Mouse (Mus musculus): ENCODE measurements around the gene Hist1h4m.
"Not testable (repeated sequence)": the region's sequence is repeated elsewhere in the genome, so short reads cannot be mapped to it uniquely, and the experiment has no call there.

The Hist1h4m gene

DNA sequence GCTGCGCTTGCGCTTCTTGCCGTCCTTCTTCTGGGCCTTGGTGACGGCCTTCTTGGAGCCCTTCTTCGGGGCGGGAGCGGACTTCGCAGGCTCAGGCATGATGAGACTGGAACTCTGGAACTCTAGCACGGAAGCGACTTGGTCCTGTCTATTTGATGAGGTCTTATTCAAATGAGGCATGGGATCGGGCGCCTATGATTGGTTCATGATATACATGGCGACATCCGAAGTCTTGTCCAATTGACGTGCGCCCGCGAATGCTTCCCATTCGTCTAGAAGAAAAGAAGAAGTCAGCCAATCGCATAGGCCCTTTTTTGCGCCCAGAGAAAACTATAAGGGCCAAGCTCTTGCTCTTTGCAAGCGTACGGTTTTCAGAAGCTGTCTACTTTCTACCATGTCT lies 1.5 kb upstream of the Hist1h4m start, which contains the start of the genes Hist1h2bq and Hist1h2ao:
Hist1h2bq (minus strand) TSS at position 125 of the 400 bp plus-strand sequence.
Hist1h2ao (plus strand) TSS at position 393 of the 400 bp plus-strand sequence.
- DNase-seq (ENCODE audit: extremely low spot score): not testable (repeated sequence)

DNA sequence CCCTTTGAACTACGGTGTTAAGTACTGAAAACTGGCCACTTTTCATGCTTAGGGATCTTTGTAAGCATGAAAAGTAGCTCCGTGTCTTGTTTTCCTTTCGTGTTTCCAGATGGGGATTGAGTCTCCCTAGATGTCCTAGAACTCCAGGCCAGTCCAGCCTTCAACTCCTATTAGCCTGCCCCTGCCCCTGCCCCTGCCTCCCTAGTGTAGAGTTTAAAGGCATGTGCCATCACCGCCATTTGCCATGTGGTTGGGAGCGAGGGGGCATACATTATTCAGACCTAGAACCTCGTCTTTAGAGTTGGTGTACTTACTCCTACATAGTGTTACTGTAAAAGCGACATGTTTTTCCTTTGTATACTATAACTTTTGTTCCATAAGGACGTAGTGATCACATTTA lies 472 bp upstream of the Hist1h4m start:
- DNase-seq (ENCODE audit: extremely low spot score): not testable (repeated sequence)

DNA sequence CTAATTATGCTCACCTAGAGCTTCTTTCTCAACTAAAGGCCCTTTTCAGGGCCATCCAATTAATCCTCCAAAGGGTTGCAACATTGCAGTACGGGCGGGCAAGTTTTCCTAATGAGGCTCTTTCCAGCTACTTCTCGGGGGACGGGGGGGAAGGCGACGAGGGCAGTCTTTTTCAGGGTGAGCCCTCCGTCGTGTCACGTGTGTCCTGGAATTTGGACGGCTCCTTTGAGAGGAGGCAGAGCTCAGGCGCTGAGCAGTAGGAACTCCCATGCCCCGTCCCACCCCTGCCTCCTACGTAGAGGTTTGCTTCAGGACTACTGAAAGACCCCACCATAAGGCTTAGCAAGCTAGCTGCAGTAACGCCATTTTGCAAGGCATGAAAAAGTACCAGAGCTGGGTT lies 546 bp downstream of the Hist1h4m start:
- DNase-seq (ENCODE audit: extremely low spot score): not testable (repeated sequence)

GRCm38 (mm10) chr13:21820082-21820890 lies 8.7 kb downstream of the Hist1h4m start:
- DNase-seq (ENCODE audit: extremely low spot score): not testable (repeated sequence)

DNA sequence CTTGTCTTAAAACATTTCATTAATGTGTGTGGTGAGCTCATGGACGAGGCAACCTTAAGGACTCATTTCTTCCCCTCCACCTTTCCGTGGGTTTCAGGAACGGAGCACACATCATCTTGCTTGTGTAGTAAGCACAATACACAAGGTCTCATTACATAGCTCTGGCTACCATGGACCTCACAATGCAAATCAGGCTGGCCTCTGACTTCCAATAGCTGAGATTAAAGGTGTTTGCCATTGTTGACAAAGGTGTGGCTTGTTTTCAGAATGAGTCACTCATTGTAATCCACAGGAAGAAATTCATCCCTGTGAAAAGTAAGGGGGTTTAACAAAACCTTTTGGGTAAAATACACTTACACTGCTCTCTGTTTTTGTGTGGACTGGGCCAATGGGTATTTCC lies 17.0 kb downstream of the Hist1h4m start:
- DNase-seq (ENCODE audit: extremely low spot score): no peak

- peak; percentile 22 for DNase-seq (ENCODE audit: extremely low spot score)
Measured at GRCm38 (mm10) chr13:21830344-21830743, 18.8 kb downstream of the Hist1h4m start.

- DNase-seq (ENCODE audit: extremely low spot score): not testable (repeated sequence)
Measured at GRCm38 (mm10) chr13:21831418-21832394, 20.2 kb downstream of the Hist1h4m start, which contains the start of gene Hist1h4n. Hist1h4n (minus strand) TSS chr13:21832196.

DNA sequence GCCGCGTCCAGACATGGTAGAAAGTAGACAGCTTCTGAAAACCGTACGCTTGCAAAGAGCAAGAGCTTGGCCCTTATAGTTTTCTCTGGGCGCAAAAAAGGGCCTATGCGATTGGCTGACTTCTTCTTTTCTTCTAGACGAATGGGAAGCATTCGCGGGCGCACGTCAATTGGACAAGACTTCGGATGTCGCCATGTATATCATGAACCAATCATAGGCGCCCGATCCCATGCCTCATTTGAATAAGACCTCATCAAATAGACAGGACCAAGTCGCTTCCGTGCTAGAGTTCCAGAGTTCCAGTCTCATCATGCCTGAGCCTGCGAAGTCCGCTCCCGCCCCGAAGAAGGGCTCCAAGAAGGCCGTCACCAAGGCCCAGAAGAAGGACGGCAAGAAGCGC lies 21.9 kb downstream of the Hist1h4m start, which contains the start of the genes Hist1h2ap and Hist1h2br:
Hist1h2ap (minus strand) TSS at position 47 of the 400 bp plus-strand sequence.
Hist1h2br (plus strand) TSS at position 283 of the 400 bp plus-strand sequence.
- not testable (repeated sequence) for DNase-seq (ENCODE audit: extremely low spot score)

DNA sequence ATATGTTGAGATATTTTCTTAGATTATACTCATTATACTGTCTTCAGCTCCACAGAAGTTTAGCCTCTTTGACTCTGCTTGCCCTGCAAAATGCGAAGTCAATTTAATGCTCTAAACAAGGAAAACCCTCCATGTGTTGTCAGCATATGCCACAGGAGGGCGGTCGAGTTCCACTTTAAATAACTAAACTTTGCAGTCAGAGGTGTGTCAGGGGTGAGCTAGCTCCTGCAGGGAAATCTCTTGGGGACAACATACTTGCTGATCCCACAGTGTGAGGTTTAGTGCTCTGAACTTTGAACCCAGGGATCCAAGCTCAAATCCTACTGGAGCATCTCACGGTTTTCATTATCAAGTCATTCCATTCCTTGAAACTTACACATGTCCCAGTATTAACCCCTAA lies 29.0 kb downstream of the Hist1h4m start:
- DNase-seq (ENCODE audit: extremely low spot score): not testable (repeated sequence)

DNA sequence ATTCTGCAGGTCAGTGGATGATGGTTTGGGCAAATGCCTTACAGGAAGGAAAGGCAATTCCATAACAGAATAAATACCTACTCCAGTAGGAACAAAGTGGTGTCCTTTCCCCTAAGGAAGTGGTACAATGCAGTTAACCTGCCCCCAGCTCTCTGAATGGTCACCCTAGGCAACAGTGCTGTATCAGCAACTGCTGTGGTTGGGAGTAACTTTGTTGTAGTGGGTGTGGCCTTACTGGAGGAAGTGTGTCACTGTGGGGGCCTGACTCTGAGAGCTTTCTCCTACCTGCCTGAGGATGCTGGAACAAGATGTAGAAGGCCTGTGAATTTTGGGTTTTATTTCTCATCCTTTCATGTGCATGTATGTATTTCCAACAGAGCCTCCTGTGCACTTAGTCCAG lies 34.8 kb downstream of the Hist1h4m start:
- DNase-seq (ENCODE audit: extremely low spot score): not testable (repeated sequence)

DNA sequence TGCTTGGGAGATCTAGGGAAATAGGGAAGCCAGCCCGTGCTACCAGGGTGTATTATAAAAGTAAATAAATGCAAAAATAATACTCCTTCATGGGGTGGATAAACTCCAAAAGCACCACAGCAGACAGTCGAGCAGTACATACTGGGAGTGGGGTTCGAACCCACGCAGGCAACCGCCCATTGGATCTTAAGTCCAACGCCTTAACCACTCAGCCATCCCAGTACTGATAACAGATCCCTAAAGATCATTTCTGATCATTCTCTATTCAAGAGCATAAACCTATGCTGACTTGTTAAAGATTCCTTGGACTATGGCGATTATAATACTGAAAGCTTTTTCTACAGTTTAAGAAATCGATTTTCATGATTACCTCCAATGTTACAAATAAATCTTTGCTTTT lies 36.3 kb downstream of the Hist1h4m start:
- peak; percentile 80 for DNase-seq (ENCODE audit: extremely low spot score)

GRCm38 (mm10) chr13:21850696-21851095 lies 39.1 kb downstream of the Hist1h4m start:
- not testable (repeated sequence) for DNase-seq (ENCODE audit: extremely low spot score)

DNA sequence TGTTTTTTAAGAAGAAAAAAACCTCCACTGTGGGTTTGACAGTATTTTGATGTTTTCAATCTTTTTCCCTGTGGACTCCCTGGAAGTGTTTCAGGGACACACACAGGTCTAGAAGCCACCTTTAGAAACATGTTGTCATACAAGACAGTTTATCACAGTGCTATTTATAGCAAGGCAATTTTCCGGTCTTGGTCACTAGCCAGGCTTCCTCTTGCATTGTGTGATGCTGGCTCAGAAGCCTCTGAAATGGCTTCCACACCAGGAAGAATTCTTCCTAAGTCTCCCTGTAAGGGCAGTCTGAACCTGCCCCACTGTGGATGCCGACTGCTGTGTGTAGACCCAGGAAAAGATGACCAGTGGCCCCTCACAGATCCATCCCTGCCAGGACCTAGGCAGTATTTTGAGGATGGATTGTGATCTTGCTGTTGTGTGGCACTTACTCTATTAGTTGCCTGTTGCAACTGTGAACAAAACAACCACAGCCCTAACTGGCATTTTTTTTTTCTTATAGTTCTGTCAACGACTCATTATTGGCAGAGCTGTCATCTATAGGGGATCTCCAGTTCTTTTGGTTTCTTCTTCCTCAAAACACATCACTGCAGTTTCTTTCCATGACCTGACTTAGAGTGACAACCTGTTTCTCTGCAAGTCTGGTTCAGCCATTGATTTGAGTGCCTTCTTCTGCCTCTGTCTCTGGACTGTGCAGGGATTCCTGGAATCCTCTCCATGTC lies 40.8 kb downstream of the Hist1h4m start:
- DNase-seq (ENCODE audit: extremely low spot score): no peak

- peak; percentile 94 for DNase-seq (ENCODE audit: extremely low spot score)
Measured at GRCm38 (mm10) chr13:21855146-21855545, 43.6 kb downstream of the Hist1h4m start.

GRCm38 (mm10) chr13:21855698-21856162 lies 44.2 kb downstream of the Hist1h4m start:
- DNase-seq (ENCODE audit: extremely low spot score): peak; percentile 90

GRCm38 (mm10) chr13:21861608-21862007 lies 50.1 kb downstream of the Hist1h4m start:
- no peak for DNase-seq (ENCODE audit: extremely low spot score)

All from embryo, embryonic 9.5 days (tissue).